Mouse (Mus musculus) thymus, adult 2 months (tissue): ENCODE results near the gene Mgmt.

Source experiments
- CTCF ChIP-seq: fragments of 200-500 bp; IDR thresholded peaks from 2 replicates; pipeline ENCODE4 v1.5.1; 2012; ENCODE audit warnings: mild to moderate bottlenecking, control low read depth, low read length, moderate library complexity, borderline replicate concordance; ENCODE audit not compliant: control insufficient read depth, poor library complexity, insufficient read depth; ENCODE audit errors: extremely low read depth
- POLR2A ChIP-seq: fragments of 200-500 bp; IDR thresholded peaks from 2 replicates; pipeline ENCODE4 v1.6.1; 2012; ENCODE audit warnings: mild to moderate bottlenecking, low read length, control low read depth, moderate library complexity; ENCODE audit not compliant: control insufficient read depth, poor library complexity, insufficient read depth; ENCODE audit errors: extremely low read depth

DNA sequence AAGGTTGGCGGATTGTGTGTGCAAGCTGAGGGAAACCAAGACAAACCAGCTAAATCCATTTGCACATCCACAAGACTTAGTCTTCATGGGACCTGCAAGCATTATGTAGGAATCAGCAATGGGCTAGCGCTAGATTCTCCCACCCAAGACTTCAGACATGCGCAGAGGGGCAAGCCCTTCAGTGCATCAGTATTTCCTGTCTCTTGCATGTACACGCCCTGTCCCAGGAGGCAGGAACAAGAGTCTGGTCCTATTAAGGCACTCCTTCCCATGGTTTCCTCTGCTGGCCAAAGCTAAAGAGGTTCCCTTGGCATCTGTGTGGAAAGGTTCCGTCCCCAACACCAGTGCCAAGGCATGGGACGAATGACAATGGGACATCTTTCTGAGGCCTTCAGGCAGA is 166.7 kb downstream of the Mgmt start:
- no peak for TF ChIP-seq CTCF
- TF ChIP-seq POLR2A: no peak
